Mouse (Mus musculus) layer of hippocampus, adult 6 months (tissue): Measurements from ENCODE around the gene Nudt21. TPM values are rescaled to one million over a fixed set of nuclear protein-coding genes. Genes with fewer than 3 reads are reported as not detected.

ENCODE experiments used
- long read RNA-seq, 2 experiments: library from polyadenylated mRNA; unstranded; transcript quantifications; one replicate each; pipeline ENCODE4 v2.0.0; 2019 to 2020
- polyA plus RNA-seq: library from polyadenylated mRNA; unstranded; fragments of <200 nt; fragmentation: Nextera tagmentation; gene quantifications from 2 replicates; pipeline ENCODE4 v1.2.3, GENCODE M21; 2021

Gene Nudt21
- polyA plus RNA-seq, result 24.9 and 26.4 TPM in 2 replicates
- long read RNA-seq, experiment 1, full-length matches to known transcripts, result 56 of 79 reads
- long read RNA-seq, experiment 1, partial matches to known transcripts, result 3 of 79 reads
- long read RNA-seq, experiment 1, other reads (novel, unspliced or antisense), result 20 of 79 reads
- long read RNA-seq, experiment 2, full-length matches to known transcripts, result 96 of 113 reads
- long read RNA-seq, experiment 2, partial matches to known transcripts, result 0 of 113 reads
- long read RNA-seq, experiment 2, other reads (novel, unspliced or antisense), result 17 of 113 reads

GRCm38 (mm10) chr8:94036944-94037524, at the start of gene Nudt21, which contains the start of gene Ogfod1:
Gene Nudt21, minus strand, starts transcription at chr8:94037031.
Gene Ogfod1, plus strand, starts transcription at chr8:94037198.

DNA sequence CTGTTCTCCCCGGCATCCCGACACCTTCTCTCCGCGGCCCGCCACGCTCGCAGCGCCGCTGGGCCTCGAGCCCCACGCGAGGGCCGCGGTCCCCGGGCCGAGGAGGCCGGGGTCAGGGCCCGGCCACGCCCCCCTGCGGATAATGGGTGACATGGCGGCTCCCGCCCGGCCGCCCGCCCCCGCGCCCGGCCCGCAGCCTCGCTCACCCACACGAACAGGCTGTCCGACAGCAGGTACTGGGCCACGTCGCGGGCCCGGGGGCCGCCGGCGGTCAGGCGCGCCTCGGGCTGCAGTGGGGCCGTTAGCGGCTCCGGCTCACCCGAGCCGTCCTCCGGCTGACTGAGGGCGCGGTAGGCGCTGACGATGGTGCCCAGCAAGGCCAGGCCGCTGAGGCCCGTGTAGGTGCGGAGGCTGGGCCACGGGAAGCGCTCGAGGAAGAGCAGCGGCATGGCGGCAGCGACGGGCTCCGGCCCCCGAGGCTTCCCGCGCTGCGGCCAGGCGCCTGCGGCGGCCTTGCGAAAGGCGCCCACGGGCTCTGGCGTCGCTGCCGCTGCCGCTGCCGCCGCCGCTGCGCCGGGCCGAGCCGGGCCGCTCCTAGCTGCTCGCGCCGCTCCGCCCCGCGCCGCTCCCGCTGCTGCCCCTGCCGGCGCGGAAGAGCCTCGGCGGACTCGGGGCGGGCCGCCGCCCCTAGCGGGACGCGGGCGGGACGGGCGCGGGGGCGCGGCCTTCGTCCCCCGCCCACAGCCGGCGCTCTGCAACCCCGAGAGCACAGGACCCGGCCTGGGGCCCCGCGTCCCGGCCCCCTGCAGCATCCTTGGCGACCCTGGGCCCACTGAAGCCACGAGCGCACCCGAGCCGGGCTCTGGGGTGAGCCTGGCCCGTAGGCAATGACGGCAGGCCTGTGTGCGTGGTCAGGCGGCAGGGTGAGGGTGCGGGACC, 24.5 kb downstream of the Nudt21 start, which contains the start of gene Amfr:
Gene Amfr, minus strand, starts transcription at position 830 of the 939 bp plus-strand sequence.

Other genes with a start within 250 kb of the Nudt21 start
- 120 and 135 TPM in 2 replicates for gene Gnao1, start 227.1 kb downstream of the Nudt21 start, polyA plus RNA-seq
- gene Amfr, start 24.2 kb downstream of the Nudt21 start, polyA plus RNA-seq, result 59.9 and 60.4 TPM in 2 replicates
- 46.5 and 61.5 TPM in 2 replicates for gene Ogfod1, start 167 bp upstream of the Nudt21 start, polyA plus RNA-seq
- 9.3 and 10.1 TPM in 2 replicates for gene Bbs2, start 61.9 kb upstream of the Nudt21 start, polyA plus RNA-seq
- not detected in 2 replicates for gene Mt4, start 100.2 kb upstream of the Nudt21 start, polyA plus RNA-seq
- 1,521 and 1,896 TPM in 2 replicates for gene Mt3, start 115.6 kb upstream of the Nudt21 start, polyA plus RNA-seq
- 448 and 450 TPM in 2 replicates for gene Mt2, start 135.6 kb upstream of the Nudt21 start, polyA plus RNA-seq
- 1,161 and 1,492 TPM in 2 replicates for gene Mt1, start 142.1 kb upstream of the Nudt21 start, polyA plus RNA-seq
- gene Nup93, start 177.5 kb upstream of the Nudt21 start, polyA plus RNA-seq, result 9.1 and 9.7 TPM in 2 replicates